Mouse (Mus musculus) forebrain, postnatal 0 days (tissue): ENCODE measurements at regions not wholly inside any gene's neighbourhood (a gene's known extent, or its start where the extent isn't known, plus 50 kb on each side); places are given as distances from the start of the nearest gene placed in this dataset.

Experiments
- ATAC-seq: fragments of 200-750 bp; cut with Nextera tagmentation; 2 replicates; pipeline ENCODE4 v1.8.0; 2017; ENCODE audit warnings: mild to moderate bottlenecking, moderate library complexity
- DNase-seq: peaks from one replicate; pipeline ENCODE4 v3.0.0-alpha.2; 2015
- H3K27ac ChIP-seq: fragments of 300-500 bp; sonication (generic); 2 replicates; pipeline ENCODE4 v1.5.1; 2014; ENCODE audit warnings: low read depth, mild to moderate bottlenecking, antibody characterized with exemption, low read length, moderate library complexity, mixed read lengths
- H3K27me3 ChIP-seq: fragments of 300-500 bp; sonication (generic); 2 replicates; pipeline ENCODE4 v1.6.1; 2014; ENCODE audit warnings: mild to moderate bottlenecking, low read length, mixed read lengths; ENCODE audit not compliant: insufficient read depth
- H3K36me3 ChIP-seq: fragments of 300-500 bp; sonication (generic); 2 replicates; pipeline ENCODE4 v1.6.1; 2014; ENCODE audit warnings: mild to moderate bottlenecking, moderate library complexity; ENCODE audit not compliant: insufficient read depth
- H3K4me1 ChIP-seq: fragments of 300-500 bp; sonication (generic); 2 replicates; pipeline ENCODE4 v1.6.1; 2014; ENCODE audit warnings: antibody characterized with exemption; ENCODE audit not compliant: insufficient read depth
- H3K4me2 ChIP-seq: fragments of 300-500 bp; sonication (generic); 2 replicates; pipeline ENCODE4 v1.6.1; 2014; ENCODE audit warnings: low read depth, mild to moderate bottlenecking, moderate library complexity
- H3K4me3 ChIP-seq: fragments of 300-500 bp; sonication (generic); 2 replicates; pipeline ENCODE4 v1.5.1; 2014; ENCODE audit warnings: low read depth, low read length, mixed read lengths
- H3K9ac ChIP-seq: fragments of 300-500 bp; sonication (generic); 2 replicates; pipeline ENCODE4 v1.6.1; 2014; ENCODE audit warnings: mild to moderate bottlenecking
- H3K9me3 ChIP-seq: fragments of 300-500 bp; sonication (generic); 2 replicates; pipeline ENCODE4 v1.6.1; 2016; ENCODE audit warnings: low read length
- CTCF ChIP-seq: sonication (generic); IDR thresholded peaks from 2 replicates; pipeline ENCODE4 v1.5.1; 2016; ENCODE audit warnings: antibody characterized with exemption, control low read depth, low read depth
- WGBS: fragments of 180-500 bp; shearing (Covaris S2); extraction: QIAGEN DNeasy Blood & Tissue Kit; methylation state at CpG from one replicate; pipeline ENCODE4 v1.1.7; 2014; 5-methylcytosine and 5-hydroxymethylcytosine counted together

DNA sequence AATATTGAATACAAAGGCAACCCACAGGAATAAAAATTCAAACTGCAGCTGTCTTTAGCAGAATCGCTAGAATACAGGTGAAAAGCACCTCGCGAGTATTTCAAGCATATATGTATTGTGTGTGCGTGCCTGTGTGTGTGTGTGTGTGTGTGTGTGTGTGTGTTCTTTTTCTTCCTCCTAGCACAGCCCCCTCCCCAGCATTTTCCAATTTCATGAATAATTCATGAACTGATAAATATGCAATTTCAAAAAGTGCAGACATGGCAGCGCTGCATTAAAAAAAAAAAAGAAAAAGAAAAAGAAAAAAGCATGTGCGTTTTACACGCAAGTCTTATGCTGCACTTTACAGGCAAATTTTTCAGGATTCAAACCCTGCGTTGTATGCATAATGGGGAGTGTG is 621.9 kb upstream of the Cypt12 start:
- WGBS = 54% methylated on average over 8 of the region's 8 CpGs
- Histone ChIP-seq H3K27me3 (no peaks in the 10 kb centered on the region), H3K4me3 (no peak overlapping the region), H3K36me3 (no peaks in the 10 kb centered on the region), H3K9me3 (no peaks in the 10 kb centered on the region), H3K9ac (no peak overlapping the region), H3K27ac (peak overlapping the region; percentile 62; the same call in 1 of the 2 replicates), H3K4me1 (no peaks in the 10 kb centered on the region), H3K4me2 (peak overlapping the region; percentile 9; the same call in 1 of the 2 replicates)
- no peak for TF ChIP-seq CTCF
- DNase-seq (no peak), ATAC-seq (peak; percentile 53)

DNA sequence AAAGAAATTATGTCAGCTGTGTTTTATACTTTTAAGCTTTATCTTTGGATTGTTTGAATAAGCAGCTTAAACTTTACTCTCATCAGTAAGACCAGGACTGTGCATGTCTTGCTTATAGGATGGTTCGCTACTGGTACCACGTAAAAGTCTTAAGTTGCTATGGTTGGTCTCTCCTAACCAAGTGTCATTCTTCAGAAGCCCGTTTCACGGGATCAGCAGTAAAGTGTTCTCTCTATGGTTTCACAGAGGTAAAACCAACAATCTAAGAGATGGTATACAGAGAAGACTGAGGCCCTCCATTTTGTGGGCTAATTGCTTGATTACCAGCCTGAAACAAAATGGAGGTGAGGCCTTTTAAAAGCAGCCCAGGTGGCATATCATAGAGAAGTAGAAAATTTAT is 621.4 kb upstream of the Cypt12 start:
- WGBS = 72% methylated on average over 4 of the region's 4 CpGs
- TF ChIP-seq CTCF = no peak
- H3K4me3 ChIP-seq = no peak overlapping the region
- no peaks in the 10 kb centered on the region for H3K27me3 ChIP-seq
- peak overlapping the region; percentile 62 for H3K27ac ChIP-seq
- peak overlapping the region; percentile 9; the same call in 1 of the 2 replicates for H3K4me2 ChIP-seq
- H3K4me1 ChIP-seq = no peaks in the 10 kb centered on the region
- H3K9ac ChIP-seq = no peak overlapping the region
- DNase-seq (peak; percentile 50), ATAC-seq (peak; percentile 29)
- no peaks in the 10 kb centered on the region for H3K9me3 ChIP-seq
- H3K36me3 ChIP-seq = no peaks in the 10 kb centered on the region

DNA sequence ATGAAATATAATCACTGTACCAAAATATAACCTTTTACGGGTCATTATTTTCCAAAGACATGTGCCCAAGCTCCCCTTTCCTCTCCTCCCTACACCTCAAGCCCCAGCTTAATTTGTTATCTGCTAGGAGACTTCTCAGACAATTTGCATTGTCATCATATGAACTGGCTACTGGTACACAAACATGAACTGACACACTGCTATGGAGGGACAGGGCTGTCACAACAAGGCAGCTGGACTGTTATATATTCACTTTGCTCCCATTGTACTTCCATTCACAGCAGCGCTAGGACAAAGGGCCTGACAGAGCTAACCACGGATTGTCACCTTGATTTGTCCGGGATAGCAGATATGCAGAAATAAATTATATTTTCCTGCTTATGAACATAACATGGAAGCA is 620.5 kb upstream of the Cypt12 start:
- DNase-seq (peak; percentile 37), ATAC-seq (no peak)
- no peaks in the 10 kb centered on the region for H3K36me3 ChIP-seq
- H3K4me2 ChIP-seq = no peak overlapping the region
- no peak for TF ChIP-seq CTCF
- H3K4me1 ChIP-seq = no peaks in the 10 kb centered on the region
- no peaks in the 10 kb centered on the region for H3K27me3 ChIP-seq
- H3K27ac ChIP-seq = peak overlapping the region; percentile 54
- H3K4me3 ChIP-seq = no peak overlapping the region
- 71% methylated on average over 4 of the region's 4 CpGs for WGBS
- H3K9me3 ChIP-seq = no peaks in the 10 kb centered on the region
- no peak overlapping the region for H3K9ac ChIP-seq

- 69% methylated on average over 4 of the region's 4 CpGs for WGBS
- Histone ChIP-seq H3K4me2 (no peak overlapping the region), H3K9ac (no peak overlapping the region), H3K27me3 (no peaks in the 10 kb centered on the region), H3K4me3 (no peak overlapping the region), H3K27ac (no peak overlapping the region), H3K36me3 (no peaks in the 10 kb centered on the region), H3K4me1 (no peaks in the 10 kb centered on the region), H3K9me3 (no peaks in the 10 kb centered on the region)
- DNase-seq (peak; percentile 27), ATAC-seq (no peak)
- no peak for TF ChIP-seq CTCF
Observed at GRCm38 (mm10) chr3:17329411-17329810, 618.8 kb upstream of the Cypt12 start.

GRCm38 (mm10) chr3:17330429-17331373 is 617.5 kb upstream of the Cypt12 start:
- Histone ChIP-seq H3K27ac (no peak overlapping the region), H3K9ac (no peak overlapping the region), H3K36me3 (no peaks in the 10 kb centered on the region), H3K4me1 (no peaks in the 10 kb centered on the region), H3K4me3 (no peak overlapping the region), H3K4me2 (no peak overlapping the region), H3K9me3 (no peaks in the 10 kb centered on the region), H3K27me3 (no peaks in the 10 kb centered on the region)
- peak; percentile 36 for DNase-seq
- WGBS = 63% methylated on average over 6 of the region's 6 CpGs
- no peak for ATAC-seq
- no peak for TF ChIP-seq CTCF

GRCm38 (mm10) chr3:17360253-17360652 is 588.0 kb upstream of the Cypt12 start:
- Histone ChIP-seq H3K4me2 (no peak overlapping the region), H3K27me3 (no peaks in the 10 kb centered on the region), H3K27ac (no peak overlapping the region), H3K9ac (no peak overlapping the region), H3K36me3 (no peaks in the 10 kb centered on the region), H3K4me1 (no peaks in the 10 kb centered on the region), H3K4me3 (no peak overlapping the region), H3K9me3 (no peaks in the 10 kb centered on the region)
- peak; percentile 18 for DNase-seq
- ATAC-seq = no peak
- whole genome bisulfite sequencing = 53% methylated on average over 3 of the region's 3 CpGs
- TF ChIP-seq CTCF = no peak
